Mouse (Mus musculus): ENCODE measurements around the gene Vps50.
"Not testable (repeated sequence)": the region's sequence is repeated elsewhere in the genome, so short reads cannot be mapped to it uniquely, and the experiment has no call there.

The Vps50 gene

DNA sequence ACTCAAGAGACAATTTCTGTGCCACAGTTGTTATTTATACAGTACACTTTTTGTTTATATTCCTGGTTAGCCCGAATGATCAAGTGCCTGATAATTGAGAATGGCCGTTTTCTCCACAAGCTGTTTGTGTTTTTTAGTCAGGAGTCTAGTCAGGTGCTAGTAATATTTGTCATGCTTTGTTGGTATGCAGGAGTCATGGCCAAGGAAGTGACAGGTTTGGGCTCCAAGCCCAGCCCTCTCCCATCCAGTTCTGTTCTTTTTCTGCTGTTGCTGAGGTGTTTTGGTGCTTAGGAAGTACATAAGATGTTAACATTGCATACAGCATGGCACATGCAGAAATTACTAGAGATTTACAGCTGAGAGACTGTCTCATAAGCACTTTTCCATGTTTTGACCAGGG, 41.3 kb downstream of the Vps50 start:
- no peak for DNase-seq

GRCm38 (mm10) chr6:3543862-3544261, 45.7 kb downstream of the Vps50 start:
- DNase-seq = no peak

- DNase-seq = no peak
Measured at GRCm38 (mm10) chr6:3544970-3545369, 46.8 kb downstream of the Vps50 start.

GRCm38 (mm10) chr6:3548959-3549358, 50.8 kb downstream of the Vps50 start:
- no peak for DNase-seq

GRCm38 (mm10) chr6:3549992-3550391, 51.8 kb downstream of the Vps50 start:
- no peak for DNase-seq

DNA sequence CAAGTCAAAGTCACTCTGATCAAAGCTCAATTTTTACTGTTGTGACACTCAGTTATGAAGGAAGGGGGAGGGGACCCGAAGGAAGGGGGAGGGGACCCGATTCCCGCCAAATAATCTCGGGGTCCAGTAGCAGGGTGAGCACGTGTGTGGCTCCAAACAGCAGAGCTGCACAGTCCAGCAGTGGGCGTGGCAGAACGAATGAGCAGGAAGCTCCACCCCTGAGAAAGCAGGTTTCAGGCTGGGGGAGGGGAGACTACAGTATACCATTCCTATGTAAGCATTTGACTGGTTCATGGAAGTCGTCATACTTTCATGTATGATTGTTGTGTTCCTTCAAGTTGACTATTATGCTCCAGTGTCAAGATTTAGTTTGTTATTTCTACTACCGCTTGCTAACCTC, 54.5 kb downstream of the Vps50 start:
- not testable (repeated sequence) for DNase-seq

DNA sequence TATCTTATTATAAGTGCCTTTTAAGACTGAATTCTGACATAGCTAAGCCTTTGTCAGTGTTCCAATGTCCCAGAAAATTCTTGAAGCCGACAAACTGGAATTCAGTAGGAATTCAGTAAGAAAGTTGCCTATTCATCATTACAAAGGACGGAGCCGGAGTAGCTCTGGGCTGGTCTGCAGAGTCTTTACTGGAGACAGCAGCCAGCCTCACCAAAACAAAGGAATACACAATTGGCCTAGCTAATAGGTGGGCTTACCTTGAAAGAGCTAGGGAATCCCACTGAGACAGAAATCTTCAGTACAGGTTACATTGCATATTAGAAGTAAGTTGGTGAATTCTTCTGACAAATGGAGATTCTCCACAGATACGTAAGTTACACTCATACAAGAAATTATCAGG, 59.0 kb downstream of the Vps50 start:
- DNase-seq = no peak

GRCm38 (mm10) chr6:3560009-3560408, 61.8 kb downstream of the Vps50 start:
- DNase-seq = peak; percentile 7

- DNase-seq = no peak
Measured at GRCm38 (mm10) chr6:3562301-3562700, 64.1 kb downstream of the Vps50 start.

GRCm38 (mm10) chr6:3564118-3564517, 65.9 kb downstream of the Vps50 start:
- not testable (repeated sequence) for DNase-seq

DNA sequence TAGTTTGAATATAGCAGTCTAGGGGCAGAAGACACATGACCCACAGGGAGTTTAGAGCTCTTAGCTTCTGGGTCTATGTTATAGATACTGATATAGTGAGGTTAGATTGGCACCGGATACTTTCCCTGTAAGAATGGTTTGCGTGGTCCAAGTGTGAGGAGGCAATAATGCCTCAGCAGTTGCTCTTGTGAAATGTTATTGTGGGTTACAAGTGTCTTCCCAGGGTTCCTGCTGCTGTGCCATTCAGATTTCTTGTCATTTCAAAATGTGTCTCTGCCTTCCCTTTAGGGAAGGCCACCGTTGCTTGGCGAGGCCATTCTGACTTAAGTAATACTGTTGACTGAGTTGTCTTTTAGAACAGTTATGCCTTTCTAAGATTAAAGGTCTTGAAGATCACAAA, 66.8 kb downstream of the Vps50 start:
- no peak for DNase-seq

- no peak for DNase-seq
Measured at GRCm38 (mm10) chr6:3565667-3566066, 67.5 kb downstream of the Vps50 start.

GRCm38 (mm10) chr6:3567071-3567610, 69.0 kb downstream of the Vps50 start:
- DNase-seq = no peak

- DNase-seq = no peak
Measured at GRCm38 (mm10) chr6:3572221-3572815, 74.1 kb downstream of the Vps50 start.

DNA sequence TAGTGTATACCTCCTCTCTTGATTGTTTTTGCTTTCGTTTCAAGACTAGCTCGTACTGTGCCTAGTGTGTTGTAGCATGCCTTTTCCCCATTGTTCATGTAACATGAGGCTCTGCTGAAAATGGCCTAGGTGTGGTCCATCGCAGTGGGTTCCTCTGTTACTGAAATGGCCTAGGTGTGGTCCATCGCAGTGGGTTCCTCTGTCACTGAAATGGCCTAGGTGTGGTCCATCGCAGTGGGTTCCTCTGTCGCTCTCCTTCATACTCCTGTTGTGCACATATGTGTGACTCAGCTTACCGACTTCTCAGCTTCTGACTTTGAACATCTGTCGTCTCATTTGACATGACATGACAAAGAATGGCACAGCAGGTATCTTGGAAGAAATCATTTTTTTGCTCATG, 75.6 kb downstream of the Vps50 start:
- no peak for DNase-seq

DNA sequence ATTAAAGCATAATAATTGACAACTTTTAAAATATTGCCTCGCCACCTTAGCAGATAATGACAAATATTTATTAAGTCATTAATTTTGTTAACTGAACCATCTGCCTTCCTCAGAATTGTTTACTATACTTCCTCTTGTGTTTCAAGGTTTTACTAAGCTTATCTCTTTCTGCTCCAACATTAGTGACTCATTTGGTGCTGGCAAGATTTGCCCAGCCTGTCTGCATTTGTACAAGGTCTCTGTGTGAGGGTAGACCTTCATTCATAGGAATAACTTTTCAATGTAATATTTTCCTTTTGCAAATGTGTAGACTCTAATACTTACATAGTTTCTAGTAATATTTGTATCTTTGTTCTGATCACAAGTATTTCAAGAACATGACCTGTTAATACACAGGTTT, 87.2 kb downstream of the Vps50 start:
- DNase-seq = no peak

DNA sequence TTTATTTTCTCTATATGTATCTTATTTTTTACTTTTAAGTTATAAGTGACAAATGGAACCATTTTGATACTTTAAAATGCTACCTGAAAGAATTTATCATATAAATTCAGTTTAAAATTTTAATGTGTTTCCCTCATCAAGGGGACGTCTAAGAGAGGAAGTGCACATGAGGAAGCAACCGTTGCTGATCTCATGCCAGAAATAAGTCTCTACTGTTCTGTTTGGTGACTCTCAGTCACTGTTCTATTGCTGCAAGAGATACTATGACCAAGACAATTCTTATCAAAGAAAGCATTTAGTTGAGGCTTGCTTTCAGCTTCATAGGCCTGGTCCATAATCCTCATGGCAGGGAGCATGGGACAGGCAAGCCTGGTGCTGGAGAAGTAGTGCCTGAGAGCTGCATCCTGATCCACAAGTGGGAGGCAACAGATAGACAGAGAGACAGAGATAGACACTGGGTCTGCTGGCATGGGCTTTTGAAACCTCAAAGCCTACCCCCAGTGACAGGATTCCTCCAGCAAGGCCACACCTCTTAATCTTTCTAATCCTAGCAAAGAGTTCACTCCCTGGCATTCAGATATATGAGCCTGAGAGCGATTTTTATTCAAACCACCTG, 92.2 kb downstream of the Vps50 start:
- DNase-seq = no peak

DNA sequence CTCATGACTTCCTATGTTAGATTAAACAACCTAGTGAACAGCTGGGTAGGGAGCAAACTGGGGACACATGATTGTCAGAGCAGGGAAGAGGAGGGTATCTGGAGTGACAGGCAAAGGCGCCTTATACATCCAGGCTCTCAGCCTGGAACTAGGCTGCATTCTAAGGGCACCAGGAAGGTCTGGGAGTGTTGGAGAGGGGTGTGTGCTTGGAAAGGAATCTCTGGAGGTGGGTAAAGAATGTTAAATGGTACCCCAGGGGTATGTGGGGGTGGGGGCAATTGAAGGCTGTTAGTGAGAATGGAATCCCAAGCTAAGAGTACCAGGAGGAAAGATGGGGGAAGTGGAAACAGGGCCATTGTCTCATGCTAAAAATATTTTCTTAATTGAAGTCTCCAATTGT, 96.1 kb downstream of the Vps50 start:
- no peak for DNase-seq

DNA sequence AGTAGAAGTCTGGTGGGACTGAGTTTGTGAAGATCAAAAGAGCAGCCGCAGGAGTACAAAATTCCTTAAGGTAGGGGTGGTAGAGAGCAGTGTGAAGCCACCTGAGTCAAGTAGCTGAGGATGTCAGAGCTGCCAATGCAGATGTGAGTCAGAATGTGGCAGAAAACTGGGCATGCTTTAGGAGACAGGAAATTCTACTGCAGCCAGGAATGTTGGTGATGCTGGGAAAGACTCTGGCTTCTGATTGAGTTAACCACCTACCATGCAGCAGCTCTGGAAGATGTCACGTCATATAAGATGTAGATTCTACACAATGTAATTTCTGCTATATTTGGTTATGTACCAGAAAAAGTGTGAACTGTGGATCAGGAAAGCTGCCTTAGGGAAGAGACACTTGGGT, 114.6 kb downstream of the Vps50 start:
- DNase-seq = no peak

DNA sequence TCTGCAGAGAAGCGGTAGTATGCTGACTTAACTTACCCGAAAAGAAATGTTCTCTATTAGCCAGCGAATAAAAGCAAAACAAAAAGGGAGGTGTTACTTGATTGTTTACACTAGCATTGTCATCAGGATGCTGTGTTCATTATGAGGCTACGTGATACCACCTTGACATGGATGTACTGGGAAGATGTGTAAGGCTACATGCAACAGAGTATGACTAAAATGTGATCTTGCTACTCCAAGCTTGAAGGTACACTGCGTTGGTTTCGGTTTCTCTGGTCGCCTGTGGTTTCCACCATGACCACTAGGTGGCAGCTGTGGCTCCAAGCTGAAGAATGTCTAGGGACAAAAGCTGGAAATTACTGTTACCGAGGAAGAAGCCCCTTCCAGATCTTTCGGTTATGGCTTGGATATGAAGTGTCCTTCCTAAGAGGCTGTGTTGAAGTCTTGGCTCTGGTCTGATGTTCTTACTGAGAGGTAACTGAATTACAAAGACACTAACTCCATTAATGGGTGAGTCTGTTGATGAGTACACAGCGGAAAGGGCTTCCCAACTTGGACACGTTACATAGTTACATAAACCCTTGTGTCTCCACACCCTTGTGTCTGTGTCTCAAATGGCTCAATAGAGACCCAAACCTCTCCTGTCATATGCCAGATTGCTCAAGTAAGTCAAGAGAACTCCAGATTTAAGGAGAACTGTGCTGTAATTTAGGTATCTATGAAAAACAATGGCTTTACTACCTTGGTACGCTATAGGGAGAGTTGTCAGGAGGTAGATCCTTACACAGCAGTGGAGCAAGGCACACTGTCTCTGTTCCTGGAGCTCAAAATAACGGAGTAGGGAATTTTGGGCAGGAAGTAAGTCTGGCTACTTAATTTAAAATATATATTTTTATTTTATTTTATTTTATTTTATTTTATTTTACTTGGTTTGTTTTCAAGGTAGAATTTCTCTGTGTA, 122.5 kb downstream of the Vps50 start:
- DNase-seq = peak; percentile 7
